Mouse (Mus musculus) liver, embryonic 15.5 days (tissue): Measurements from ENCODE around the gene Cox17. TPM values are rescaled to one million over a fixed set of nuclear protein-coding genes. Genes with fewer than 3 reads are reported as not detected.

Experiments
- ATAC-seq: fragments of 200-750 bp; cut with Nextera tagmentation; 2 replicates; pipeline ENCODE4 v1.8.0; 2017; ENCODE audit warnings: moderate number of reproducible peaks, mild to moderate bottlenecking, moderate library complexity; ENCODE audit not compliant: insufficient read depth
- H3K27ac ChIP-seq: fragments of 300-500 bp; sonication (generic); replicated peaks from 2 replicates; pipeline ENCODE4 v1.5.1; 2015; ENCODE audit warnings: mild to moderate bottlenecking, inconsistent platforms
- H3K27me3 ChIP-seq: fragments of 300-500 bp; sonication (generic); 2 replicates; pipeline ENCODE4 v1.6.1; 2015; ENCODE audit warnings: mild to moderate bottlenecking, inconsistent platforms
- H3K36me3 ChIP-seq: fragments of 300-500 bp; sonication (generic); replicated peaks from 2 replicates; pipeline ENCODE4 v1.6.1; 2015; ENCODE audit warnings: moderate library complexity, mild to moderate bottlenecking, inconsistent platforms
- H3K4me1 ChIP-seq: fragments of 300-500 bp; sonication (generic); replicated peaks from 2 replicates; pipeline ENCODE4 v1.6.1; 2015; ENCODE audit warnings: inconsistent platforms
- H3K4me2 ChIP-seq: fragments of 300-500 bp; sonication (generic); 2 replicates; pipeline ENCODE4 v1.6.1; 2015; ENCODE audit warnings: moderate library complexity, mild to moderate bottlenecking, inconsistent platforms
- H3K4me3 ChIP-seq: fragments of 300-500 bp; sonication (generic); replicated peaks from 2 replicates; pipeline ENCODE4 v1.5.1; 2015; ENCODE audit warnings: mild to moderate bottlenecking, inconsistent platforms
- H3K9ac ChIP-seq: fragments of 300-500 bp; sonication (generic); 2 replicates; pipeline ENCODE4 v1.6.1; 2015; ENCODE audit warnings: moderate library complexity, mild to moderate bottlenecking, inconsistent platforms
- H3K9me3 ChIP-seq: fragments of 300-500 bp; sonication (generic); replicated peaks from 2 replicates; pipeline ENCODE4 v1.6.1; 2016; ENCODE audit warnings: inconsistent platforms
- WGBS: fragments of 180-500 bp; shearing (Covaris S2); methylation state at CpG from one replicate; pipeline ENCODE4 v1.1.7; 2015; ENCODE audit warnings: mixed read lengths; ENCODE audit not compliant: insufficient replicate concordance; 5-methylcytosine and 5-hydroxymethylcytosine counted together
- polyA plus RNA-seq: library from polyadenylated mRNA; unstranded; fragments of >200 nt; fragmentation: Nextera tagmentation; extraction: Ambion mirVana; gene quantifications from 2 replicates; pipeline ENCODE4 v1.2.1, GENCODE M21; 2015

Cox17 gene
- polyA plus RNA-seq, 1 experiment from 2014 or later = 255 TPM

GRCm38 (mm10) chr16:38361933-38362332 is 15.1 kb downstream of the Cox17 start, which contains the start of gene Popdc2:
Gene Popdc2, plus strand, starts transcription at chr16:38362209.
- Histone ChIP-seq H3K9me3 (no peaks in the 10 kb centered on the region), H3K9ac (no peak within 1 kb of the TSS), H3K4me1 (peaks cover 49% of the 10 kb centered on the region), H3K36me3 (no peaks in the 10 kb centered on the region), H3K4me2 (peak within 1 kb of the TSS; percentile 13; the same call in 1 of the 2 replicates), H3K27me3 (no peaks in the 10 kb centered on the region), H3K4me3 (no peak within 1 kb of the TSS), H3K27ac (peak within 1 kb of the TSS; percentile 20; the same call in 1 of the 2 replicates)
- ATAC-seq = no peak
- 53% methylated on average over 10 of the region's 10 CpGs for WGBS

GRCm38 (mm10) chr16:38362493-38363255 is 15.9 kb downstream of the Cox17 start:
- Histone ChIP-seq H3K9me3 (no peaks in the 10 kb centered on the region), H3K27me3 (no peaks in the 10 kb centered on the region), H3K9ac (no peak overlapping the region), H3K36me3 (no peaks in the 10 kb centered on the region), H3K4me1 (peaks cover 49% of the 10 kb centered on the region), H3K27ac (peak overlapping the region; percentile 20; the same call in 1 of the 2 replicates), H3K4me3 (no peak overlapping the region), H3K4me2 (no peak overlapping the region; the same call in 1 of the 2 replicates)
- WGBS = 71% methylated on average over 20 of the region's 20 CpGs
- ATAC-seq = no peak

- Histone ChIP-seq H3K4me1 (peaks cover 50% of the 10 kb centered on the region), H3K9ac (no peak overlapping the region), H3K36me3 (no peaks in the 10 kb centered on the region), H3K27me3 (no peaks in the 10 kb centered on the region), H3K4me2 (no peak overlapping the region), H3K9me3 (no peaks in the 10 kb centered on the region), H3K27ac (no peak overlapping the region), H3K4me3 (no peak overlapping the region)
- ATAC-seq = no peak
- 59% methylated on average over 3 of the region's 3 CpGs for WGBS
These were observed 16.4 kb downstream of the Cox17 start for GRCm38 (mm10) chr16:38363256-38363595.

GRCm38 (mm10) chr16:38363657-38364056 is 16.9 kb downstream of the Cox17 start:
- H3K9ac ChIP-seq = no peak overlapping the region
- H3K9me3 ChIP-seq = no peaks in the 10 kb centered on the region
- no peak overlapping the region for H3K27ac ChIP-seq
- WGBS = 52% methylated on average over 7 of the region's 7 CpGs
- ATAC-seq = 0 out of 2 replicates have a peak, but pooled peaks have one; percentile 11
- H3K4me1 ChIP-seq = peaks cover 54% of the 10 kb centered on the region
- H3K27me3 ChIP-seq = no peaks in the 10 kb centered on the region
- no peak overlapping the region for H3K4me2 ChIP-seq
- H3K4me3 ChIP-seq = no peak overlapping the region
- no peaks in the 10 kb centered on the region for H3K36me3 ChIP-seq

GRCm38 (mm10) chr16:38365390-38365789 is 18.6 kb downstream of the Cox17 start:
- Histone ChIP-seq H3K4me1 (peaks cover 66% of the 10 kb centered on the region), H3K36me3 (no peaks in the 10 kb centered on the region), H3K4me2 (no peak overlapping the region), H3K4me3 (no peak overlapping the region), H3K27ac (no peak overlapping the region), H3K27me3 (no peaks in the 10 kb centered on the region), H3K9me3 (no peaks in the 10 kb centered on the region), H3K9ac (no peak overlapping the region)
- WGBS = 80% methylated on average over 10 of the region's 10 CpGs
- ATAC-seq = no peak

GRCm38 (mm10) chr16:38366231-38366630 is 19.4 kb downstream of the Cox17 start:
- WGBS = 64% methylated on average over 4 of the region's 4 CpGs
- Histone ChIP-seq H3K4me1 (peaks cover 73% of the 10 kb centered on the region), H3K27ac (no peak overlapping the region)

GRCm38 (mm10) chr16:38368336-38368735 is 21.5 kb downstream of the Cox17 start:
- peaks cover 66% of the 10 kb centered on the region for H3K4me1 ChIP-seq
- H3K4me2 ChIP-seq = no peak overlapping the region
- no peak overlapping the region for H3K9ac ChIP-seq
- ATAC-seq = no peak
- 38% methylated on average over 10 of the region's 10 CpGs for WGBS
- peak overlapping the region; percentile 96 for H3K27ac ChIP-seq
- H3K9me3 ChIP-seq = no peaks in the 10 kb centered on the region
- H3K36me3 ChIP-seq = no peaks in the 10 kb centered on the region
- no peak overlapping the region for H3K4me3 ChIP-seq
- no peaks in the 10 kb centered on the region for H3K27me3 ChIP-seq

More at GRCm38 (mm10) chr16:38366231-38366630, 19.4 kb downstream of the Cox17 start:
- no peak overlapping the region for H3K4me3 ChIP-seq
- no peaks in the 10 kb centered on the region for H3K9me3 ChIP-seq
- H3K36me3 ChIP-seq = no peaks in the 10 kb centered on the region
- H3K4me2 ChIP-seq = no peak overlapping the region
- no peak for ATAC-seq
- no peak overlapping the region for H3K9ac ChIP-seq
- no peaks in the 10 kb centered on the region for H3K27me3 ChIP-seq

- Histone ChIP-seq H3K36me3 (peaks cover 4% of the 10 kb centered on the region; the same call in 1 of the 2 replicates), H3K4me1 (peaks cover 66% of the 10 kb centered on the region)
- 81% methylated on average over 7 of the region's 7 CpGs for WGBS
These were observed 22.2 kb downstream of the Cox17 start for GRCm38 (mm10) chr16:38369000-38369399.

GRCm38 (mm10) chr16:38369431-38369830 is 22.6 kb downstream of the Cox17 start:
- H3K27ac ChIP-seq = peak overlapping the region; percentile 96; the same call in 1 of the 2 replicates
- 80% methylated on average over 8 of the region's 8 CpGs for WGBS

More at GRCm38 (mm10) chr16:38369000-38369399, 22.2 kb downstream of the Cox17 start:
- ATAC-seq = no peak
- Histone ChIP-seq H3K27me3 (no peaks in the 10 kb centered on the region), H3K9ac (no peak overlapping the region), H3K4me2 (no peak overlapping the region), H3K4me3 (no peak overlapping the region), H3K9me3 (no peaks in the 10 kb centered on the region), H3K27ac (peak overlapping the region; percentile 96)

GRCm38 (mm10) chr16:38369992-38370484 is 23.2 kb downstream of the Cox17 start:
- no peak overlapping the region for H3K9ac ChIP-seq
- 66% methylated on average over 4 of the region's 4 CpGs for WGBS
- no peak for ATAC-seq

More at GRCm38 (mm10) chr16:38369431-38369830, 22.6 kb downstream of the Cox17 start:
- no peak overlapping the region for H3K4me3 ChIP-seq
- H3K27me3 ChIP-seq = no peaks in the 10 kb centered on the region
- peaks cover 66% of the 10 kb centered on the region for H3K4me1 ChIP-seq
- no peak overlapping the region for H3K9ac ChIP-seq
- H3K4me2 ChIP-seq = no peak overlapping the region
- peaks cover 7% of the 10 kb centered on the region; the same call in 1 of the 2 replicates for H3K36me3 ChIP-seq
- H3K9me3 ChIP-seq = no peaks in the 10 kb centered on the region
- ATAC-seq = no peak

GRCm38 (mm10) chr16:38370633-38371374 is 24.0 kb downstream of the Cox17 start:
- ATAC-seq = no peak
- no peaks in the 10 kb centered on the region for H3K9me3 ChIP-seq
- peak overlapping the region; percentile 68; the same call in 1 of the 2 replicates for H3K4me3 ChIP-seq
- peak overlapping the region; percentile 76 for H3K9ac ChIP-seq
- 72% methylated on average over 8 of the region's 8 CpGs for WGBS
- H3K27ac ChIP-seq = peak overlapping the region; percentile 96
- H3K4me2 ChIP-seq = peak overlapping the region; percentile 75
- H3K4me1 ChIP-seq = peaks cover 73% of the 10 kb centered on the region
- peaks cover 15% of the 10 kb centered on the region for H3K36me3 ChIP-seq
- no peaks in the 10 kb centered on the region for H3K27me3 ChIP-seq

More at GRCm38 (mm10) chr16:38369992-38370484, 23.2 kb downstream of the Cox17 start:
- Histone ChIP-seq H3K27ac (peak overlapping the region; percentile 96), H3K27me3 (no peaks in the 10 kb centered on the region), H3K4me3 (no peak overlapping the region), H3K4me1 (peaks cover 72% of the 10 kb centered on the region), H3K36me3 (peaks cover 7% of the 10 kb centered on the region), H3K9me3 (no peaks in the 10 kb centered on the region), H3K4me2 (no peak overlapping the region)
